Mouse (Mus musculus) cerebellum, postnatal 25 days (tissue): ENCODE data around the gene Adi1.
A peak's percentile ranks its signal among the peaks of the same experiment; 100 is the strongest.

ENCODE experiments used
- DNase-seq, 2 experiments: peaks; one replicate each; pipeline ENCODE4 v3.0.0; 2021; ENCODE audit warnings: mixed read lengths in 2 of 2

Adi1 gene

DNA sequence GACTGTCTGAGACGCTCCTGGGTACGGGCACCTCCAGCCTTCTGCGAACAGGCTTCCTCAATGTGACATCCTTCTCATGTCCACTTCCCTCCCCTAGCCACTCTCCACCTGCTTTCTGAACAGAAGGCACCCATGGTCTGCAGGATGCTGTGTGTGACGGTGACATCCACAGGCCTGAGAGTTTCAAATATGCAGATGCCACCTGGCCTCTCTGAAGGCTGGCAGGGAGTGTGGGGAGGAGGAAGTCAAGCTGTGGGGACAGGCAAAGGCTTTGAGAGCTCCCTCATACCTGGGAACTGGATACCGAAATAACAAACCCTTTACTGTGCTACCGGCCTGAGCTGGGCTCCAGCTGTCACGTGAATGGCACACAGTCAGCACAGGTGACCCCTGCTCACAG lies 19.7 kb downstream of the Adi1 start:
- DNase-seq: peak; percentile 48 to 55

- DNase-seq: no peak
Observed at GRCm38 (mm10) chr12:28697821-28698595, 23.0 kb downstream of the Adi1 start.

DNA sequence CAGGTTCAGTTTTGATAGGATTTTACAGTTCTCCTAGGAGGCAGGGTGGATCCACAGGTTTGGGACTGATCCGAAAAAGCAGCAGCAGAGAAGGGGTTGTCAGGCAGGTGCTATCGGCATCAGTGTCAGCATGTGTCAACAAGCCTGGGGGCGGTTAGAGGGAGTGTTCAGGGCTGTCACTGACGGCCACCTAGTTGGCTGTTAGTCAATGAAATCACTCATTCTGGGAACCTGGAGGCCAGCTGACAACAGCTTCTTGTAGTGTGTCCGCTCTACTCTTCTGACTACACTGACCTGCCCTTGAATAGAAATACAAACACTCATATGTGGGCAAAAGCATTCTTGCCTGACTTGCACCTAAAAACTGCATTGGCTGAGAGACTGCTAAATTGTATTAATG lies 24.1 kb downstream of the Adi1 start:
- DNase-seq: no peak

DNA sequence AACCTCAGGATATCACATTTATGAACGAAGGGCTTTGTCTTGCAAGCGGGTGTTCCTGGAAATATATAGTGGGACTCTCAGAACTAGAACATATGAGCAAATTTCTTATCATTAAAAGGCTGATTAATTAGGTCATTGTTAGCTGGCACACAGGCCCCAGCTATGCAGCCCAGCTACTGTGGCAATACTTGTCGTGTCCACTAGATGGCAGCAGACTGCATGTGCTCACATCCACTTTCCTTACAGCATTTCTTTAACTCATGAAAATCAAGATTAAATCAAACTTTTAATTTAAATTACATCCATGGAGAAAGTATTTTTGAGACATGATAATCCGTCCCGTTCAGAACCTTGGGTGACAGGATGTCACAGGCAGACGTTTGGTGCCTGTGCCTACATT lies 24.6 kb downstream of the Adi1 start:
- DNase-seq: peak; percentile 79 to 88

DNA sequence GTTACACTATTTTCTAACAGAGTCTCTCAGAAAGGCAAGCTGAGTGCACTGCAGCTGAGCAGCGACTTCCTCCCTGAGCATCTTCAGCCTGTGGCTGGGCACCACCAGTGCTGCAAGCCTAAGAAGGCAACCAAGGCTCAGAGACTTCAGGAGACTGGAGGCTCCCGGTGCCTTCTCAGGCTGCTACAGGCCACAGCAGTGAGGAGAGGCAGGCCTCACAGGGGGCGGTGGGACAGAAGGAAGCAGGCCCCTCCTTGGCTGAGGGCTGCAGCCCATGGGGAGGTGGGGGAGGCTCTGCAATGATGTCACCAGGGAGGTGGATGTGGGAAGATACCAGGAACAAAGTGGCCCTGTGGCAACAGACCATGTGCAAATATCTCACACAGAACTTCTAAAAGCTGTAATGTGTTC lies 25.1 kb downstream of the Adi1 start:
- DNase-seq: peak; percentile 42 to 43

- peak; percentile 82 to 89 for DNase-seq
Observed at GRCm38 (mm10) chr12:28700561-28701025, 25.6 kb downstream of the Adi1 start.

GRCm38 (mm10) chr12:28701302-28701701 lies 26.3 kb downstream of the Adi1 start:
- DNase-seq: no peak

GRCm38 (mm10) chr12:28704381-28704780 lies 29.4 kb downstream of the Adi1 start:
- DNase-seq: peak in 1 of 2 experiments; percentile 33

DNA sequence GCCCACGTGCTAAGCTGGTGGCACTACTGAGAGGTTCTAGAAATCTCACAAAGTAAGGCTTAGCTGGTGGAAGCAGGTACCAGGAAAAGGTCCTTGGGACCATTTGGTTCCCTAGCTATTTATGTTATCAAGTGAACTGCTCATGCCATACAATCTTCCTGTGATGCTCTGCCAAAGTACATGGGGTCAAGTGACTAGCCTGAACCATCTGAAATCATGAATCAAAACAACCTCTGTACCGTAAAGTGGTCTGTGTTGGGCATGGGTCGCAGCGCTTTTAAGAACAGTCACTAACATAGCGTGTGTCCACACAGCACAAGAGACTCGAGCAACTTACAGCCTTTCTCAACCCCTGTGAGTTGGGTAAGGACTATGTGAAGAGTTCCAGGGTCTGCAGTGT lies 30.2 kb downstream of the Adi1 start:
- no peak for DNase-seq

DNA sequence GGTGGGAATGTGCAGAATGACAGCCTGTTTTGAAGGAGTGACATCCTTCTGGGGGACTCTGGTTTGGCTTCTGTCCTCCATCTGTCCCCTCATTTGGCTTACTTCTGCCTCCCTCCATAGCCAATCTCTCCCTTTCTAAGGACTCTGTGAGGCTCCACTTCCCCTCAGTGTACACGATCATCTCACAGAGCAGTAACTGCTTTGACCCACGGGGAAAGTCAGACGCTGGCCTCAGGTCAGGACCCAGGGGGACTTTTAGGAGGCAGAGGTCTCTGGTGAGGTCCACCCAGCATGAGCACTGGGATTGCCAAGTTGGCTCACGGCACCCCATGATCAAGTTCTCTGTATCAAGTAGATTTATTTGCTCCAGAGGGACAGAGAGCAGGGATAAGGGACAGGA lies 33.1 kb downstream of the Adi1 start:
- DNase-seq: no peak

DNA sequence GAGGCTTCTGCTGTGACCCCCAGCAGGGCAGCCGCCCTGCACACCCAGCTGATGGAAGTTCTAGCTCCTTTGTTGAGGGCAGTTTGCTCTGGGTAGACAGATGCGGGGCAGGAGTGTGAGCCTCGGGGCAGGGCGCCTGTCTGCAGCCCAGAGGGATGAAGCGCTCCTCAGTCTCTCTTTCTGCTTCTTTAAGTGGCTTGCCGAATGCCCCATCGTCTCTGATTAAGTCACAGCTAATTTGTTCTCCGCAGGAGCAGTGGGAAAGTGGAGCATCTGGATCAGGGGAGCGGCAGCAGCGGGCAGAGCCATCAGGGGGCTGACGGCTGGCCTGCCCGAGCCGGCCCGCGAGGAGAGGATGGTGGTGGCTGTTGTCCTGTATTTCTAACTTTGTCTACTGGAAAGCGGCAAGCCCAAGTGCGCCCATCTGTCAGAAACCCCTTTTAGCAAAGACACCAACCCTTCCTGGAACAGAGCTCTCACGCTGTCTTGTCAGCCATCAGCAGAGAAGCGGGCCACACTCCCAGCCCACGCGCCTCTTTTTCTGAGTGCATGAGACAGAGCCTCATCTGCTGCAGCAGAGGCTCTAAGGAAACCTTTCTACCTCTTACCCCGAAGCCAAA lies 35.6 kb downstream of the Adi1 start:
- no peak for DNase-seq

DNA sequence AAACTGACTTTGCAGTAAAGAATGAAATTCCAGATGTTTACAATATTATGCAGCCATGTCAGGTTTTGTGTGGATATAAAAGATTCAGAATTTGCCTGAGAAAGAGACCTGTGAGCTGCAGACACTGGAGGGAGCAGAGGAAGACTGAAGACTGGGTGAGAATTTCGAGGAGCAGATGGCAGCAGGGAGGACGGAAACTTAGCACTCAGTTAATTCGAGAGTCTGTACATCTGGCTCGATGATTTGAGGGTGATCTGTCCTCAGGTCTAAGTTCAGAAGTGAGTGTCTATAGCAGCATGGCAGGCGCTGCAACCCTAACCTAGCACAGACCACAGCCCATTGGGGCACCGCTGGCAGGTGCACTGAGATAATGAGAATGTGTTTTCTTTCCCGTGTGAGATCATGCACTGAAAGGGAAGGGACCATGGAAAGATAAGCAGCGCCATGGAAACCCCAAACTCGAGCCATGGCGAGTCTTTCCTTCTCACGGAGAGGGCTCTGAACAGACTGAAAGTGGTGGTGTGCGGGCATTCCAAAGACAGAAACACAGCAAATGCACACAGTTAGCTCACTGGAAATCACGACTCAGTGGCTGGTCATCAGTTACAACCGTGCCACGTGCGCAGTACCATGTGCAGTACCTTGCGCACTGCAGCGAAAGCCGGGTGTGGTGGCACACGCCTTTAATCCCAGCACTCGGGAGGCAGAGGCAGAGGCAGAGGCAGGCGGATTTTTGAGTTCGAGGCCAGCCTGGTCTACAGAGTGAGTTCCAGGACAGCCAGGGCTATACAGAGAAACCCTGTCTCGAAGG lies 40.0 kb downstream of the Adi1 start:
- no peak for DNase-seq

DNA sequence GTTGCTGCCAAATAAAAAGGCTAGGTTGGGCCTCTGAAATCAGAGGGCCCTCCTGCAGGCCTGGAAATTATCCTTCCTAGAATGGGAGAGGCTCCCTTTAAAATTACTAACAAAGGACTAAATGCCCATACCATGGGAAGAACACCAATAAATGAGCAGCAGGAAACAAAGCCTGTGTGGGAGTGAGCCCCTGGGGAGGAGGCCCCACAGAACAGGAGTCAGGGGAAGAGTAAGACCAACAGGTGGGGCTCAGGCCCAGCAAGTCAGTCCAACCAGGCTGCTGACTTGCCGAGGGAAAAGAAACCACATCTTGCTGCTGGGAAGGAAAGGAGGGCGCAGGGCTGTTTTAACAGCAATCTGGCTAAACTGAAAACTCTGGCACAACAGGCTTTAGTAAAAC lies 42.0 kb downstream of the Adi1 start:
- no peak for DNase-seq

DNA sequence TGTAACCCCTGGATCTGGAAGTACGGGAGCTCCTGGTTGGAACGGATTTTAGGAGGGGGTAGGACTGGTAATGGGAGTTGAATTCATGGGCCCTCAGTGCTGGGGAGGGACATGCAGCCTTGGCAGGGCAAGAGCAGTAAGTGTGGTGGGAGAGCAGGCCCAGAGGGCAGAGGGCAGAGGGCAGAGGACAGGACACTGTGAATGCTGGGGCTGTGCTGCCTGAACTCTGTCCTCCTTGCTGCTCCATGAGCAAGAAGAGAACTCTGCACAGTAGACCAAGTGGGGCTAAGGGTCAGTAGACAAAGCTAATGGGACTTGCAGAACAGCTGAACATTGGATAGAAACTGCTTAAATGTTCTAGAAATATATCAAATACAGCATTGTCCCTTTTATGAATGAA lies 43.1 kb downstream of the Adi1 start:
- DNase-seq: no peak

GRCm38 (mm10) chr12:28724366-28724765 lies 49.3 kb downstream of the Adi1 start:
- no peak for DNase-seq

DNA sequence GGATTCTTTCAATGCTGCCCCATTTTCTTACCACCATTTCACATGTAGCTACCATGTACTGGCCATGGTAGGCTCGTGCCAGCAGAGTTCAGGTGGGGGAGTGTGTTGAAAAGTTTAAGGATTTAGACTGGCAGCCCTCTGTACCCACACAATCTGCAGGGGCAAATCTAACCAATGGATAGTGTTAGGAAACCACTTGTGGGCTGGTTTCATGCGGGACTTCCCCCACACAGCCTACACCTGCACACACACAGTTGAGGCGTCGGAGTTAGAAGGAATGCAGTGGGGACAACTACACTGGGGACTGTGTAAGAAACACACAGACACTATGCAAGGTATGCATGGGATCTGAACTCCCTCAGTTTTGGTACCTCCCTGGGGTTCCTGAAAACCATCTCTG lies 51.2 kb downstream of the Adi1 start:
- no peak for DNase-seq

- no peak for DNase-seq
Observed at GRCm38 (mm10) chr12:28727061-28727460, 52.0 kb downstream of the Adi1 start.
